Mouse (Mus musculus) olfactory bulb, adult 2 months (tissue): ENCODE results near the gene Tubb3. TPM values are rescaled to one million over a fixed set of nuclear protein-coding genes. Genes with fewer than 3 reads are reported as not detected.

ENCODE experiments used
- H3K27ac ChIP-seq: fragments of 200-500 bp; 2 replicates; pipeline ENCODE4 v1.5.1; 2012; ENCODE audit warnings: low read depth, low read length; ENCODE audit not compliant: insufficient read depth
- H3K4me1 ChIP-seq: fragments of 200-500 bp; 2 replicates; pipeline ENCODE4 v1.6.1; 2012; ENCODE audit warnings: low read length; ENCODE audit not compliant: control insufficient read depth, insufficient read depth
- H3K4me3 ChIP-seq: fragments of 200-500 bp; 2 replicates; pipeline ENCODE4 v1.5.1; 2012; ENCODE audit warnings: mild to moderate bottlenecking, low read depth, low read length, moderate library complexity; ENCODE audit not compliant: insufficient read depth
- CTCF ChIP-seq: fragments of 200-500 bp; IDR thresholded peaks from 2 replicates; pipeline ENCODE4 v1.5.1; 2012; ENCODE audit warnings: low read depth, mild to moderate bottlenecking, low read length, moderate library complexity; ENCODE audit not compliant: insufficient read depth
- POLR2A ChIP-seq: fragments of 200-500 bp; IDR thresholded peaks from 2 replicates; pipeline ENCODE4 v1.6.1; 2012; ENCODE audit warnings: mild to moderate bottlenecking, low read depth, low read length, moderate library complexity; ENCODE audit not compliant: insufficient read depth
- WGBS: fragments of 180-500 bp; shearing (Covaris S2); methylation state at CpG from one replicate; pipeline ENCODE4 v1.1.7; 2018; 5-methylcytosine and 5-hydroxymethylcytosine counted together
- polyA plus RNA-seq: library from polyadenylated mRNA; stranded (reverse); fragments of >200 nt; gene quantifications from 2 replicates; pipeline ENCODE4 v1.2.4, GENCODE M21; 2012; ENCODE audit warnings: low replicate concordance; ENCODE audit not compliant: missing spikeins, insufficient read depth, insufficient read length

The Tubb3 gene
- not detected in 2 replicates for polyA plus RNA-seq

DNA sequence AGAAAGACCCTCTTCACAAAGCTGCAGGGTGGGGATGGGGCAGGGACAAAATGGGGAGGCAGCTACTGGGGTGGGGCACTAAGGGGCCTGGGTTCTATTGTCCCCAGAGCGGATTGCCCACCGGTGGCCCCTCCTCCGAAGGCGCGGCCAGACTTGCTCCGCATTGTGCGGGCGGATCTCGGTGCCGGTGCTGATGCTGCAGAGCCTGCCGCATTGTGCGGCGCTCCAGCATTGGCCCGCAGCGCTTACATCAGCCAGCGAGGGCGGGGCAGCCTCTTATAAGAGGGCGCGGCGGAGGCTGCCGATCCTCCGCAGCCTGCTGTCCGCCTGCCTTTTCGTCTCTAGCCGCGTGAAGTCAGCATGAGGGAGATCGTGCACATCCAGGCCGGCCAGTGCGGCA lies at the start of gene Tubb3:
Gene Tubb3, plus strand, starts transcription at position 179 of the 400 bp plus-strand sequence.
- Histone ChIP-seq H3K4me3 (peak within 1 kb of the TSS; percentile 79), H3K27ac (peak within 1 kb of the TSS; percentile 96), H3K4me1 (peaks cover 28% of the 10 kb centered on the region)
- WGBS: under 1% methylated on average over 29 of the region's 29 CpGs
- TF ChIP-seq POLR2A: peak; percentile 96
- TF ChIP-seq CTCF: no peak

GRCm38 (mm10) chr8:123373403-123374238 lies 37.6 kb upstream of the Tubb3 start, which contains the start of gene Tcf25:
Tcf25 (plus strand) TSS chr8:123373753.
- H3K4me3 ChIP-seq: peak within 1 kb of the TSS; percentile 95
- H3K27ac ChIP-seq: peak within 1 kb of the TSS; percentile 98
- TF ChIP-seq POLR2A: peak; percentile 73
- TF ChIP-seq CTCF: peak; percentile 47; the same call in 1 of the 2 replicates
- H3K4me1 ChIP-seq: peaks cover 10% of the 10 kb centered on the region
- under 1% methylated on average over 75 of the region's 75 CpGs for WGBS

DNA sequence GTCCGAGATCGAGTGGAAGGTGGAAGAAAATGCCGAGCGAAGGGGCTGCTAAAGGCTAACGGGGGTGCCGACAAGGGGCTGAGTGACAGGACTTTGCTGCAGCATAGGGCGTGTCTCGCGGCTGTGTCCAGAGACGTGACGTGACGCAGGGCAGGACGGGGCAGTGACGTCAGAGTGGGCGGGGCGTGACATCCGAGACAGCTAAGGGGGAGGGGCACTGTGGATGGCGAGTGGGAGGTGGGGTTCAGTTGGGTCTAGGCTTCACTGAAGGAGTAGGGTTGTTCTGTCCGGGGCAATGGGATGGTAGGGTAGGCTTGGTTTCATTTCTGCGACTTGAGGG lies 37.0 kb upstream of the Tubb3 start:
- Histone ChIP-seq H3K27ac (peak overlapping the region; percentile 98), H3K4me1 (peaks cover 10% of the 10 kb centered on the region), H3K4me3 (peak overlapping the region; percentile 95)
- WGBS: under 1% methylated on average over 20 of the region's 20 CpGs
- no peak for TF ChIP-seq POLR2A
- no peak for TF ChIP-seq CTCF

- TF ChIP-seq CTCF (no peak), POLR2A (no peak)
- H3K27ac ChIP-seq: no peak overlapping the region
- peaks cover 12% of the 10 kb centered on the region for H3K4me1 ChIP-seq
- 0 out of 2 replicates have a peak overlapping the region, but pooled peaks have one; percentile 1 for H3K4me3 ChIP-seq
- 49% methylated on average over 10 of the region's 10 CpGs for WGBS
Observed at GRCm38 (mm10) chr8:123375701-123376100, 35.5 kb upstream of the Tubb3 start.

- peaks cover 12% of the 10 kb centered on the region for H3K4me1 ChIP-seq
- 0 out of 2 replicates have a peak overlapping the region, but pooled peaks have one; percentile 1 for H3K4me3 ChIP-seq
- no peak overlapping the region for H3K27ac ChIP-seq
- no peak for TF ChIP-seq CTCF
- TF ChIP-seq POLR2A: no peak
- WGBS: 23% methylated on average over 8 of the region's 8 CpGs
Observed at GRCm38 (mm10) chr8:123376106-123376505, 35.1 kb upstream of the Tubb3 start.

- no peak overlapping the region for H3K27ac ChIP-seq
- TF ChIP-seq CTCF (no peak), POLR2A (0 out of 2 replicates have a peak, but pooled peaks have one; percentile 12)
- H3K4me1 ChIP-seq: peaks cover 2% of the 10 kb centered on the region; the same call in 1 of the 2 replicates
- H3K4me3 ChIP-seq: no peak overlapping the region
- 87% methylated on average over 4 of the region's 4 CpGs for WGBS
Observed at GRCm38 (mm10) chr8:123381711-123382110, 29.5 kb upstream of the Tubb3 start.

DNA sequence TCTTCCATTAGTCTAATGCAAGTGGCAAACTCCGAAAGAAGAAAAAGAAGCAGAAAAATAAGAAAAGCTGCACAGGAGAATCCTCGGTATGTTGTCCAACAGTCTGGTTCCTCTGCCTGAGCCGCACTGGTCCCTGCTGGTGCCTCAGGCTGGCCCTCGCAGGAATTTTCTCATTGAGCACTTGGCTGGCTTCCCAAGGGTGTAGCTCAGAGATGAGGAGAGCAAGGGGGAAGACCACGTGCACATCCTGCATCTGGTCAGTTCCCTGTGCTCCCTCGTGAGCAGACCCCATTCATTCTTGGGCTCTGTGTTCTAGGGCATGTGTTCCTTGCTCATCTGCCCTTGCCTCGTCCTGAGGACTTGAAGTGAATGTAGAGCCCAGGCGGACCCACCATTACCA lies 28.7 kb upstream of the Tubb3 start:
- 80% methylated on average over 8 of the region's 8 CpGs for WGBS

DNA sequence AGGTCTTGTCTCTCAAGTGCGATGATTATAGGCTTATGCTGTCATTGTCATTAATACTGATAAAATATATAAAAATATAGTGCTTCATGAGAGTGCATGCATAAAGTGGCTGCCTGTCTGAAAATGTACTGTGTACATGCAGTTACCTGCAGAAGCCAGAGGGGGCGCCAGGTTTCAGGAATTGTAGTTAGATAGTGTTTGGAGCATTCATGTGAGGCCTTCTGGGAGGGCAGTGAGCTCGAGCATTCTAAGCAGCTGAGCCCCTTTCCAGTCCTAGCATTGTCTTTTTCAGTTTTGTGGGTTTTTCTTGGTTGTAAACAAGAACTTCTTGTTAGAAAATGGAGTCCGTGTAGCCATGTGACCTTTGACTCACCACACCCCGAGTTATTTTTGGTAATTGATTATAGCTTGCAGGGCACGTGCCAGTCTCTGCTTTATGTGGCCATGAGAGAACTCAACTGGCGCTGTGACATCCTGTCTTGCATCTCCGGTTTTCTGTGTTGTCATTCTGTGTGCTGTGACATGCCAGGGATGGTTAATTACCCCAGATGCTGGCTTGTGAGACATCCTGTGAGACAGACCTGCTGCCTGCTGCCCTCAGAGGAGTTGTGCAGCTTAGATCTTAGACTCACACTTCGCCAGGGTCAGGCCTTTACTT lies 26.2 kb upstream of the Tubb3 start:
- no peak for TF ChIP-seq POLR2A
- no peak for TF ChIP-seq CTCF
- no peak overlapping the region for H3K4me3 ChIP-seq
- 59% methylated on average over 9 of the region's 9 CpGs for WGBS

More for the DNA sequence above, 28.7 kb upstream of the Tubb3 start:
- Histone ChIP-seq H3K4me3 (no peak overlapping the region), H3K27ac (no peak overlapping the region), H3K4me1 (peaks cover 2% of the 10 kb centered on the region; the same call in 1 of the 2 replicates)
- TF ChIP-seq CTCF (no peak), POLR2A (no peak)

DNA sequence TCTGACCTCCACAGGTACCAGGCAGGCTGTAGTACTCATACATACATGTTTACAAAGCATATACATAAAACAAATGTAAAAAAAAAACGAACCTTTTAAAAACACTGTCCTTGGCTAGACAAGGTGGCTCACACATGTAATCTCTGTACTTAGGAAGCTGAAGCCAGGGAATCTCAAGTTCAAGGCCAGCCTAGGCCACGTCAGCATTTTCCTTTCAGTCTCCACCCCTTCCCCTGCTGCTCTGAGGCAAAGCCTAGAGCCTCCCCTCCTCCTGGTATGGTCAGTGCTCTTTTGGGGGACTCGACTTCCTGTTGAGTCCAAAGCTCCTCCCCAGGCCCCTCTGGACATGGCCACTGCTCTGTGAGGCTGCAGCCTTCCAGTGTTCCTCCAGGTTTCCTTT lies 24.2 kb upstream of the Tubb3 start:
- no peak overlapping the region for H3K4me3 ChIP-seq
- 85% methylated on average over 3 of the region's 3 CpGs for WGBS
- peaks cover 4% of the 10 kb centered on the region; the same call in 1 of the 2 replicates for H3K4me1 ChIP-seq
- H3K27ac ChIP-seq: no peak overlapping the region
- no peak for TF ChIP-seq POLR2A
- TF ChIP-seq CTCF: no peak

More for the DNA sequence above, 26.2 kb upstream of the Tubb3 start:
- Histone ChIP-seq H3K27ac (no peak overlapping the region), H3K4me1 (peaks cover 4% of the 10 kb centered on the region; the same call in 1 of the 2 replicates)
